Mouse (Mus musculus) testis, adult 2 months (tissue): ENCODE data around the gene Dclk2. TPM values are rescaled to one million over a fixed set of nuclear protein-coding genes. Genes with fewer than 3 reads are reported as not detected.

ENCODE experiments used
- H3K27ac ChIP-seq: fragments of 200-500 bp; 2 replicates; pipeline ENCODE4 v1.5.1; 2012; ENCODE audit warnings: low read depth, low read length; ENCODE audit not compliant: control insufficient read depth, insufficient read depth
- H3K27me3 ChIP-seq: fragments of 200-500 bp; 2 replicates; pipeline ENCODE4 v1.6.1; 2012; ENCODE audit warnings: mild to moderate bottlenecking, low read length, moderate library complexity; ENCODE audit not compliant: control insufficient read depth, insufficient read depth
- H3K36me3 ChIP-seq: fragments of 200-500 bp; 2 replicates; pipeline ENCODE4 v1.6.1; 2012; ENCODE audit warnings: mild to moderate bottlenecking, low read length; ENCODE audit not compliant: control insufficient read depth, insufficient read depth
- H3K4me1 ChIP-seq: fragments of 200-500 bp; 2 replicates; pipeline ENCODE4 v1.6.1; 2012; ENCODE audit warnings: low read length; ENCODE audit not compliant: control insufficient read depth, insufficient read depth
- H3K4me3 ChIP-seq: fragments of 200-500 bp; 2 replicates; pipeline ENCODE4 v1.5.1; 2012; ENCODE audit warnings: low read depth, mild to moderate bottlenecking, low read length, moderate library complexity, mixed read lengths; ENCODE audit not compliant: control insufficient read depth
- CTCF ChIP-seq: fragments of 200-500 bp; IDR thresholded peaks from 2 replicates; pipeline ENCODE4 v1.5.1; 2012; ENCODE audit warnings: low read depth, mild to moderate bottlenecking, inconsistent platforms, low read length, moderate library complexity; ENCODE audit not compliant: control insufficient read depth, insufficient read depth, insufficient replicate concordance
- POLR2A ChIP-seq: fragments of 200-500 bp; IDR thresholded peaks from 2 replicates; pipeline ENCODE4 v1.6.1; 2012; ENCODE audit warnings: low read depth, mild to moderate bottlenecking, inconsistent platforms, low read length, moderate library complexity; ENCODE audit not compliant: control insufficient read depth
- polyA plus RNA-seq: library from polyadenylated mRNA; depleted of rRNA; stranded (reverse); fragments of >200 nt; gene quantifications from 2 replicates; pipeline ENCODE4 v1.2.3, GENCODE M21; 2012

Gene Dclk2
- polyA plus RNA-seq, 1 experiment = 1.3 TPM

DNA sequence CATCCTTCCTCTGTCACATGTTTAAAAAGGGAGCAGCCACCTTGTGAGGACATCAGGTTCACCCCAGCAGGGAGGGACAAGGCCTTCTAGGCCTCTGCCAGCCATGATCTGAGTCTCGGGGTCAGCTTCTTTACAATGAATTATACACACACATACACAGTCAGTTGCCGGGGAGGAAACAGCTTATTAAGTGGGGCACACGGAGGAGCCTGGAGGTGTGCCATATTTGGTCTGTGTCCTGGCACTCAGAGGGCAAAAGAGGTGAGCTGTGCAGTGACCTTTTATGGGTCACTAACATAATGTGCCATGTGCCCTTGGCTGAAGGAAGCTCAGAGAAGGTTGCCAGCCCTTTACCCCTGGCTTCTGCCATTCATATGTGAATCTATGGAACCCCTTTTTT lies 99.3 kb downstream of the Dclk2 start:
- TF ChIP-seq POLR2A (no peak), CTCF (no peak)
- H3K36me3 ChIP-seq = no peaks in the 10 kb centered on the region
- H3K4me1 ChIP-seq = no peaks in the 10 kb centered on the region
- H3K27me3 ChIP-seq = no peaks in the 10 kb centered on the region
- H3K27ac ChIP-seq = no peak overlapping the region
- no peak overlapping the region for H3K4me3 ChIP-seq

DNA sequence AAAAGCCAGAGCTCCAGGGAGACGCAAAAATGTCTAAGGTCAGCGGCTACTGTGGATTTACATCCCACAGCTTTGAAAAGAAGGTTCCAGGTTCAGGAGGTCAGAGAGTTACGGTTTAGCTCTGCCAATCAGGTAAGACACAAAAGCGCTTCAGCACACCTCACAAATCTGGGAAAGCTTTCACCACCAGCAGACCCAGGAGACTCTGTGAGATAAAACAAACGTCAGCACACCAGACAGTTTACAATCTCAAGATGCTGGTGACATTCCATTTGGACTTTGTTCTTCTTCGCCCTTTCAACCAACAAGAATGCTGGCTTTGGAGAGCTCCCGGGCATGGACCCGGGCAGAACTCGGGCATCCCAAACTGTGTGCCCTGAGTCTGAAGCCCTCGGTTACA lies 100.3 kb downstream of the Dclk2 start:
- H3K4me3 ChIP-seq = no peak overlapping the region
- H3K27me3 ChIP-seq = no peaks in the 10 kb centered on the region

GRCm38 (mm10) chr3:86819372-86819771 lies 101.3 kb downstream of the Dclk2 start:
- Histone ChIP-seq H3K27ac (no peak overlapping the region), H3K4me1 (no peaks in the 10 kb centered on the region), H3K27me3 (no peaks in the 10 kb centered on the region), H3K36me3 (no peaks in the 10 kb centered on the region), H3K4me3 (no peak overlapping the region)
- no peak for TF ChIP-seq CTCF
- no peak for TF ChIP-seq POLR2A

More for the DNA sequence above, 100.3 kb downstream of the Dclk2 start:
- Histone ChIP-seq H3K4me1 (no peaks in the 10 kb centered on the region), H3K27ac (no peak overlapping the region), H3K36me3 (no peaks in the 10 kb centered on the region)
- TF ChIP-seq POLR2A (no peak), CTCF (no peak)

DNA sequence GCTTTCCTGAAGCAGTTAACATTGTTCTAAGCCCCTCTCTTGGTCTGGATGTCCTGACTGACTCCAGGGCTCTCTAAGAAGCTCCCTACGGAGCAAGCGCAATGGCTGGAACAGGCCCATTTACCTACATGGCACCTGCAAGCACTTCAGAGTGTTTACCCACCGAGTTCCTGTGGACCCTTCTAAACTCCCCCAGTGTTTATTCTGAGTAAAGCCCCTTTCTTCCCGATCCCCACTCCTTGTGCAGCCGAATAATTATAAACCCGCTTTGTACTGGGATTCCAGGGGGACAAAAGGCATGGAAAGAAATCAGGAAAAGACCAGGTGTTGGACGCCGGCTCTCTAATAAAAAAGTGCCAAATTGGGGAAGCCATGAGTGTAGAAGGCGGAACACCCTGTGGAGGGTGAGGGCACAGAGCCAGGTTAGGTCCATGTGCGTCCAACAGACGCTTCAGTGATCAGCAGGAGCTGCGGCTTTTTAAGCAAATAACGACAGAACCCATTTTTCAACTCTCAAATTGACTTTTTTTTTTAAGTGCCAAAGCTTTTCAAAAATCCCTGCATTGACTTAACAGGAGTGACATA lies 102.6 kb downstream of the Dclk2 start:
- no peak overlapping the region for H3K4me3 ChIP-seq
- no peaks in the 10 kb centered on the region for H3K36me3 ChIP-seq
- TF ChIP-seq CTCF = no peak
- TF ChIP-seq POLR2A = no peak
- H3K27me3 ChIP-seq = no peaks in the 10 kb centered on the region
- H3K27ac ChIP-seq = no peak overlapping the region
- no peaks in the 10 kb centered on the region for H3K4me1 ChIP-seq

DNA sequence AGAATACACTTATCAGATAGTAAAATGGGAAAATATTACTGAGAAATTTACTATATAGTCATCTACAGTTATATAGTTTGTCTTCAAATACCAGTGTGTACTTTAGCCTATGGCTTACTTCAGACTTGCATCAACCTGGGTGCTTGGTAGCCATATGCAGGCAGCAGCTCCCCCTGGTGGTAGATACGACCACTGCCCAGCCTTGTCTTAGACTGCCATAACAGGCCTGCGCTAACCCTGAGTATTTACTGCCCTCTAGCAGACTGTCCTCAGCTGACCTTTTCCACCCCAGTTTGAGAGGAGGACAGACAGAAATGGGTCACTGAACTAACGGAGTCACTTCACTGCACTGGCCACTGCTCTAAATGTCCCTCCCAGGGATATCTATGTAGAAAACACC lies 108.0 kb downstream of the Dclk2 start:
- Histone ChIP-seq H3K27me3 (no peaks in the 10 kb centered on the region), H3K4me1 (no peaks in the 10 kb centered on the region), H3K4me3 (no peak overlapping the region), H3K27ac (no peak overlapping the region), H3K36me3 (no peaks in the 10 kb centered on the region)
- TF ChIP-seq CTCF = peak; percentile 84; the same call in 1 of the 2 replicates
- no peak for TF ChIP-seq POLR2A

GRCm38 (mm10) chr3:86810908-86811307 lies 109.7 kb downstream of the Dclk2 start:
- Histone ChIP-seq H3K4me1 (no peaks in the 10 kb centered on the region), H3K4me3 (no peak overlapping the region), H3K27ac (no peak overlapping the region), H3K27me3 (no peaks in the 10 kb centered on the region), H3K36me3 (no peaks in the 10 kb centered on the region)
- no peak for TF ChIP-seq CTCF

DNA sequence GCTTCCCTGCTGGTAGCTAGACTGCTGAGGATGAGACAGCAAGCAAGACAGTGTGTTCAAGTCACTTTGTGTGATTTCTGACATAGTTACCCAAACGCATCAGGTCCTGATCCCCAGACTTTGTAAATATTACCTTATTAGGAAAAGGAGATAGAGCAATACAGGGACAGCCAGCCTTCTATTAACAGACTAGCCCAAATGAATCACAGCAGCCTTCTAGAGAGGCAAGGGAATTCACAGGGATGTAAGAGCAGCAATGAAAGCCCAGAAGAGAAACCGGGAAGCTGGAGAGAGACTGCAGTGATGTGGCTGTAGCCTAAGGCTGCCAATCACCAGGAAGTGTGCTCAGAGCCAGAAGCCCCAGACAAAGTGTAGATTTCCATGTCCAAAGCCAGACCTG lies 111.0 kb downstream of the Dclk2 start:
- no peak for TF ChIP-seq POLR2A
- TF ChIP-seq CTCF = no peak
- H3K27ac ChIP-seq = no peak overlapping the region
- H3K4me1 ChIP-seq = no peaks in the 10 kb centered on the region
- H3K27me3 ChIP-seq = no peaks in the 10 kb centered on the region
- no peak overlapping the region for H3K4me3 ChIP-seq
- H3K36me3 ChIP-seq = no peaks in the 10 kb centered on the region

DNA sequence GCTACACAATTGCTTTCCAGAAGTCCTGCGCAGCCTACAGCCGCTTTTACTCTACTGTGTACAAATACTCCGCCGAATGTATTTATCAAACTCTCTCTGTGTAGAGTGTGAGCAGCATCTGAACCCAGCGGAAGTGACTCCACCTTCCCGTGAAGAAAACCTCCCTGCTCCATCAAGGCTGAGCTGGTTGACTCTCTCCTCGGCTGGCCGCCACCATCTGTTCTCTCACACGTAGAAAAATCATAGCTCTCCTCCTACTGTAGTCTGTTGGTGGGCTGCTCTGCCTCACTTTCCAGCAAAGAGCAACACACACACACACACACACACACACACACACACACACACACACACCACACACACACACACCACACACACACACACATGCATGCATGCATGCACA lies 111.5 kb downstream of the Dclk2 start:
- Histone ChIP-seq H3K27ac (no peak overlapping the region), H3K4me3 (no peak overlapping the region), H3K36me3 (no peaks in the 10 kb centered on the region), H3K4me1 (no peaks in the 10 kb centered on the region), H3K27me3 (no peaks in the 10 kb centered on the region)
- TF ChIP-seq POLR2A = no peak
- no peak for TF ChIP-seq CTCF
